Mouse (Mus musculus): ENCODE data around the gene Fam20a.

Fam20a gene

GRCm38 (mm10) chr11:109651566-109652024, 70.5 kb downstream of the Fam20a start:
- DNase-seq, result peak; percentile 95

GRCm38 (mm10) chr11:109650788-109651565, 71.1 kb downstream of the Fam20a start:
- DNase-seq, result peak; percentile 100

GRCm38 (mm10) chr11:109649975-109650701, 71.9 kb downstream of the Fam20a start:
- peak; percentile 99 for DNase-seq

- DNase-seq, result peak; percentile 93
Measured at GRCm38 (mm10) chr11:109649206-109649605, 72.9 kb downstream of the Fam20a start, which contains the start of gene Prkar1a. TSS of gene Prkar1a (plus strand) at chr11:109649405.

DNA sequence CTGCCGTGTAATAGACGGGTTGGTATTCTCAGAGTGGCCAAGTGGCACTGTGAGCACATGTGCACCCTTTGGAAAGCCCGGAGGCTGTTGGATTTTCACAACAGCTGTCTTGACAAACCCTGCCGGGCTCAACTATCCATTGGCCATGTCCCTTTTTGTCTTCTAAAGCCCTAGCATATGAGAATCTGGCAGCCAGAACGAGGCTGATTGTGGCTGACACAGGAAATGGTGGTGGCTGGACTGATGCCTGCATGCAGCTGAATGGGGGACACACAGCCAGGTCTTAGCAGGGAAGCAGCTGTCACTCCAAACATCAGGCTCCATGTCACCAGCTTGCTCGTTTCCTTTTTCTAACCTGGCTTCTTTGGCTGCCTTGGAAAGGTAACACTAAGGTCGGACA, 73.6 kb downstream of the Fam20a start:
- DNase-seq, result peak; percentile 98

DNA sequence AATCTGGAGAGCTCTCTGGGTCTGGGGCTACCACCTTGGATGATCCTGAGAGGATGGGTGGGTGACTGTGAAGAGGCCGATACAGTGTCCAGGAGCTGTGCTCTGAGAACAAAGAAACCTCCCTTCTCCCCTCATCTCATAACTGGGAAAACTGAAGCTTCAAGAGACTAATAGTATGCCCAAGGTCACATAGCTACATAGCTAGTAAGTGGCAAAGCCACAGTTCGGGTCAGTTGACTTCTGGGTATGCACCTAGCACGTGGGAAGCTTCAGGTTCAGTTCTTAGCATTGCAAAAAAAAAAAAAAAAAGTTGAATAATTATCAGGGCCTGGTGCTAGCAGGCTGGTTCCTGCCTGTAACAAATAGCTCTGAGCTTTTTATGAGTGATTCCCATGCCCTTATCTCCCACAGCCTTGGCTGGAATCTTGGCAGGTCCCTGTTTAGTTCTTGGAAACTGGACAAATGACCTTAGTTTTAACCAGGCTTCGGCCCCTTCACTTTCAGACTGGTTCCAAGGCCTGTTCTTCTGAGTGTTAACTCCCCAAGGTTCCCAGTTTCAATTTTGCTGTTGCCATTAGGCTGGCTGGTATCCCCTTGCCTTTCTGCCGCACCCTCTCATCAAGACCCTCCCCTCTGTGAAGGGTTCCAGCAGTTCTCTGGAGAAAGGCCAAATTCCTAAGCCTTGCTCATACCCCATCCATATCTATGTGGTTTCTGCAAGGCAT, 80.4 kb downstream of the Fam20a start:
- DNase-seq, result peak; percentile 97

- DNase-seq, result no peak
Measured at GRCm38 (mm10) chr11:109635871-109636395, 86.1 kb downstream of the Fam20a start.

- DNase-seq, result no peak
Measured at GRCm38 (mm10) chr11:109634928-109635327, 87.2 kb downstream of the Fam20a start.

- peak; percentile 98 for DNase-seq
Measured at GRCm38 (mm10) chr11:109629021-109629521, 93.0 kb downstream of the Fam20a start.

GRCm38 (mm10) chr11:109628099-109628498, 94.0 kb downstream of the Fam20a start:
- DNase-seq, result no peak

GRCm38 (mm10) chr11:109627648-109628047, 94.4 kb downstream of the Fam20a start:
- no peak for DNase-seq

DNA sequence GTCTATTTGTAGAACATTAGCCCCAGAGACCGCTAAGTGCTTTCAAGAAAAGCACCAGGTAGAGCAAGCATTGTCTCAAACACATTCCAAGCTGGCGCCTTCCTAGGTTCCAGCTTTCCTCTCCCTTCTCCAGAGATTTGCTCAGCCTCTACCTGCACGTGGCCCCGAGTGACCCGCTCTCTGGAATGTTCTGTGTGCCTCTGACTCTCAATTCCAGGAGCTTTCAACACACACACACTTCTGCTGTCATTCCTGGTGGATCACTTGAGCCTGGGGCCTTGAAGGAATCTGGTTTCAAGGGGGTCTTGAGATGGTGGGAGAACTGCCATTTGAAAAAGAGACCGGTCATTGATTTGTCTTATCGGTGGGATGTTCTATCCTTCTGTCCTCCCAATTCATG, 98.8 kb downstream of the Fam20a start:
- DNase-seq, result no peak

- DNase-seq, result peak; percentile 97
Measured at GRCm38 (mm10) chr11:109622518-109623037, 99.5 kb downstream of the Fam20a start.

DNA sequence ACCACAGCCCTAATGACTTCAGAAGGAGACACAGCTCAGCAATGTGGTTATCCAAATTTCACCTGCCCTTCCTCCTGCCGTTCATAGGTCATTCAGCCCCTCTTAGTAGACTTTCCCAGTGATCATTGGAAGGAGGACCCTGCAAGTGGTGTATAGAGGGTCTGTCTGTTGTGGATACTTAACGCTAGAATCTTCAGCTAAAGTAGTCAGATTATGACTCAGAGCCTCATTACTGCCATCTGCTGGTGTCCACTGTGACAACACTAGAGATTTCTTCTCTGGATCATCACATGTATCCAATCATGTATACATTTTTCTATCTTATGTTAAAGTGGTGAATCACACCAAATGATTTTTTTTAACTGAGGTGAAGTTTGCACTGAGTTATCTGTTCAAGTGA, 100.9 kb downstream of the Fam20a start:
- DNase-seq, result no peak

DNA sequence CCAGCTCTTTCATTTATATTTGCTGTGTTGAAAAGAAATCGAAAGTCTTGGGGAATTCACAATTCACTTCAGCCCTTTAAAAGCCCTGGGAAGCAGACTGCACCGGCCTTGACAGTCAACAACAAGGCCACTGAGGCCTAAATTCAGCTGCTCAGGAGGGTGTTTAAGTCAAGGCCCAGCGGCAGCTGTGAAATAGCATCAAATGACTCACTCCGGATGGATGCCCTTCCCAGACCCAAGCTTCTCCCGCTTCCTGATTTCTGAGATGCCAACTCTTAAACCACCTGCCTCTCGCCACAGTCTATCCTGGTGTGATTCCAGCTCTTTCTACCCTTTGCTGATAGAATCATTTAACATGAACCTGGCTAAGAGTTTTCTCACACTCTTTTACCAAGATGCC, 101.7 kb downstream of the Fam20a start:
- DNase-seq, result peak; percentile 86

Data from heart, adult 11 months (tissue).